Mouse (Mus musculus) liver, postnatal 0 days (tissue): Measurements from ENCODE around the gene Cenpf. TPM values are rescaled to one million over a fixed set of nuclear protein-coding genes. Genes with fewer than 3 reads are reported as not detected.
A peak's percentile ranks its signal among the peaks of the same experiment; 100 is the strongest.
"Not testable (repeated sequence)": the region's sequence is repeated elsewhere in the genome, so short reads cannot be mapped to it uniquely, and the experiment has no call there.

Experiments
- ATAC-seq: fragments of 200-750 bp; cut with Nextera tagmentation; 2 replicates; pipeline ENCODE4 v1.8.0; 2017; ENCODE audit warnings: mild to moderate bottlenecking, moderate library complexity
- DNase-seq: peaks from one replicate; pipeline ENCODE4 v3.0.0-alpha.2; 2016
- H3K27ac ChIP-seq: fragments of 300-500 bp; sonication (generic); 2 replicates; pipeline ENCODE4 v1.5.1; 2014; ENCODE audit warnings: antibody characterized with exemption, moderate library complexity, mild to moderate bottlenecking, low read depth
- H3K27me3 ChIP-seq: fragments of 300-500 bp; sonication (generic); 2 replicates; pipeline ENCODE4 v1.6.1; 2014; ENCODE audit warnings: low read length, control low read depth, mixed read lengths; ENCODE audit not compliant: insufficient read depth
- H3K36me3 ChIP-seq: fragments of 300-500 bp; sonication (generic); replicated peaks from 2 replicates; pipeline ENCODE4 v1.6.1; 2014; ENCODE audit warnings: mild to moderate bottlenecking, control low read depth, low read length, moderate library complexity, mixed read lengths; ENCODE audit not compliant: insufficient read depth
- H3K4me1 ChIP-seq: fragments of 300-500 bp; sonication (generic); 2 replicates; pipeline ENCODE4 v1.6.1; 2014; ENCODE audit warnings: antibody characterized with exemption, mild to moderate bottlenecking, control low read depth; ENCODE audit not compliant: insufficient read depth
- H3K4me2 ChIP-seq: fragments of 300-500 bp; sonication (generic); 2 replicates; pipeline ENCODE4 v1.6.1; 2014; ENCODE audit warnings: low read depth, mild to moderate bottlenecking, low read length, moderate library complexity, mixed read lengths
- H3K4me3 ChIP-seq: fragments of 300-500 bp; sonication (generic); 2 replicates; pipeline ENCODE4 v1.5.1; 2014; ENCODE audit warnings: low read depth, low read length
- H3K9ac ChIP-seq: fragments of 300-500 bp; sonication (generic); replicated peaks from 2 replicates; pipeline ENCODE4 v1.6.1; 2014; ENCODE audit warnings: mild to moderate bottlenecking, moderate library complexity
- H3K9me3 ChIP-seq: fragments of 300-500 bp; sonication (generic); 2 replicates; pipeline ENCODE4 v1.6.1; 2016; ENCODE audit warnings: mild to moderate bottlenecking, control low read depth, low read length, mixed read lengths
- CTCF ChIP-seq: sonication (generic); IDR thresholded peaks from 2 replicates; pipeline ENCODE4 v1.5.1; 2016; ENCODE audit warnings: antibody characterized with exemption, low read depth
- EP300 ChIP-seq: IDR thresholded peaks from 2 replicates; pipeline ENCODE4 v1.6.1; 2016; ENCODE audit warnings: antibody characterized with exemption, low read depth, mild to moderate bottlenecking
- WGBS: fragments of 180-500 bp; shearing (Covaris S2); extraction: QIAGEN DNeasy Blood & Tissue Kit; methylation state at CpG from one replicate; pipeline ENCODE4 v1.1.7; 2014; ENCODE audit not compliant: insufficient replicate concordance; 5-methylcytosine and 5-hydroxymethylcytosine counted together
- polyA plus RNA-seq: library from polyadenylated mRNA; unstranded; fragments of >200 nt; fragmentation: Nextera tagmentation; extraction: Ambion mirVana; gene quantifications from 2 replicates; pipeline ENCODE4 v1.2.1, GENCODE M21; 2015

The Cenpf gene
- polyA plus RNA-seq, 1 experiment from 2014 or later: 35.0 TPM

DNA sequence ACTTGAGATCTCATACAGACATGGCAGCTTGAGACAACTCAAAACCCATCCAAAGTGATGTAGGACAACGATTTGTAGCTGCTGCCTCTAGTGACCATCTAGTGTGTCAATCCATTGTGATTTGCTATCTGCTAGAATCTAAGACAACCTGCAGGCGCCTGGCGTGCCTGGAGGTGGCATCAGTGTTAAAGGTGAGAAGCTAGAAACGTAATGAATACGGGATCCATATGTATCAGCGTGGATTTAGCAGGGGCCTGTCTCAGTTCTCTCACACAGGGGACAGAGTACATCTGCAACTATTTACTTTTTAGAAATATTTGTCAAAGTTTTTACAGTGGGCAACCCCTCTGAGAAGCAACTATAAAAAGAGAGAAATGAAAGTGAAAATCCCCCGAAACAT lies 15.3 kb upstream of the Cenpf start:
- 52% methylated on average over 7 of the region's 7 CpGs for WGBS
- Histone ChIP-seq H3K36me3 (no peaks in the 10 kb centered on the region), H3K9ac (no peak overlapping the region), H3K4me1 (0 out of 2 replicates have a peak, but pooled peaks cover 4% of the 10 kb centered on the region), H3K4me3 (no peak overlapping the region), H3K9me3 (no peaks in the 10 kb centered on the region), H3K4me2 (no peak overlapping the region), H3K27me3 (no peaks in the 10 kb centered on the region), H3K27ac (no peak overlapping the region)
- DNase-seq: no peak
- ATAC-seq: no peak
- TF ChIP-seq CTCF (peak; percentile 45), EP300 (no peak)

DNA sequence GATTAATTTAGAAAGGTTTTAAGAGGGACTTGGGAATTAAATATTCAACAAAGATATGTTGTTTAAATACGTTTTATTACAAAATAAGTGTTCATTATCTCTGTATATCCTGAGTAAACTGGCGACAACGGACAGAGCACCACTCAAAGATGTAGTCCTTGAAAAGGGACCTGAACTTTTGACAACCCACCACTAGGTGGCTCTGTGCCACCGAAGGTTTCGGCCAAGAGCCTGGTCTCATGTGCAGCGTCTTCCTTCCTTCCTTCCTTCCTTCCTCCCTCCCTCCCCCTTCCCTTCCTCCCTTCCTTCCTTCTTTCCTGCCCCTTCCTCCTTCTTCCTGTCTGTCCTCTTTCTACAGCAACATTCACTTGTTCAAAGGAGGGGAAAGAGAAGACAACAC lies 13.1 kb upstream of the Cenpf start:
- no peak overlapping the region for H3K9ac ChIP-seq
- DNase-seq (peak; percentile 75), ATAC-seq (0 out of 2 replicates have a peak, but pooled peaks have one; percentile 44)
- no peak overlapping the region for H3K27ac ChIP-seq
- H3K4me3 ChIP-seq: no peak overlapping the region
- TF ChIP-seq EP300 (no peak), CTCF (peak; percentile 88)
- H3K9me3 ChIP-seq: no peaks in the 10 kb centered on the region
- H3K4me1 ChIP-seq: 0 out of 2 replicates have a peak, but pooled peaks cover 3% of the 10 kb centered on the region
- WGBS: under 1% methylated on average over 6 of the region's 6 CpGs
- no peaks in the 10 kb centered on the region for H3K36me3 ChIP-seq
- no peak overlapping the region for H3K4me2 ChIP-seq
- no peaks in the 10 kb centered on the region for H3K27me3 ChIP-seq

DNA sequence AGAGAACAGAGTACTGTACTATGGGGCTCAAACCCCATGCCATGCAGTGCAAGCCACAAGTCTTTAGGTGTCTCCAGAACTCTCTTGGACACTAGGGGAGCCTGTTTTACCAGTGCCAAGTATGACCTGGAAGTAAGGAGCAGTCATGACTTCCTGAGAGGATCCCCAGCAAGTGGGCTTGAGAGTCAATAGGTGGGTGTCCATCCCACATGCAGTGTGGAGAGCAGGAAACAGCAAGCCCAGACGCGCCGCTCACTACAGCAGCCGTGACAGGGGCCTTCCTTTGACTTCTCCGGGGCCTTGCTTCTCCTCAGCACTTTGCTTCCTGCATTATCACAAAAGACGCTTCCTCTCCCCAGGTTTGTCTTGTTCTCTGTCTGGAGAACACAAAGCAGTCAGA lies 12.3 kb upstream of the Cenpf start:
- DNase-seq (no peak), ATAC-seq (no peak)
- no peaks in the 10 kb centered on the region for H3K27me3 ChIP-seq
- no peaks in the 10 kb centered on the region for H3K36me3 ChIP-seq
- no peaks in the 10 kb centered on the region for H3K4me1 ChIP-seq
- H3K4me2 ChIP-seq: no peak overlapping the region
- no peak overlapping the region for H3K4me3 ChIP-seq
- no peaks in the 10 kb centered on the region for H3K9me3 ChIP-seq
- whole genome bisulfite sequencing: 64% methylated on average over 6 of the region's 6 CpGs
- no peak overlapping the region for H3K9ac ChIP-seq
- no peak overlapping the region for H3K27ac ChIP-seq
- TF ChIP-seq EP300 (no peak), CTCF (no peak)

DNA sequence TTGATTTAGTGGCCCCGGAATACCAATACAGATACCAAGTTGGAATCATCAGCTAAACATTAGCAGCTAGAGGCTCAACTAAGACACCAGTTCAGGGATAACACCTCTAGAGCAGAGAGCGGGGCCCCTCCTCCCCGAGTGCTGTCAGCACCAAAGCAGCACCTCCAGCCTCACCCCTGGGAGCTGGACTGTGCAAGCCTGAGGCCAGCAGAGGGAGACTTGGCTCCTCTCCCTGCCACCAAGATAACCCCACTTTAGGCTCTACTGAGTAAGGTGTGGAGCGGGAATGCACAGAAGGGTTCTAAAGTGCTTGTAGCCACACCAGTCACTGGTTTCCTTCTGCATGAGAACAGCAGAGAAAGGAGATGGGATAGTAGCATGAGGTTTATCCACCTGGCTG lies 10.5 kb upstream of the Cenpf start:
- Histone ChIP-seq H3K27me3 (no peaks in the 10 kb centered on the region), H3K36me3 (no peaks in the 10 kb centered on the region), H3K9me3 (no peaks in the 10 kb centered on the region), H3K4me1 (no peaks in the 10 kb centered on the region), H3K4me2 (no peak overlapping the region), H3K27ac (no peak overlapping the region), H3K9ac (no peak overlapping the region), H3K4me3 (no peak overlapping the region)
- DNase-seq (no peak), ATAC-seq (no peak)
- 69% methylated on average over 4 of the region's 4 CpGs for WGBS
- peak; percentile 43 for TF ChIP-seq CTCF
- no peak for TF ChIP-seq EP300

- no peak overlapping the region for H3K9ac ChIP-seq
- no peaks in the 10 kb centered on the region for H3K9me3 ChIP-seq
- no peak overlapping the region for H3K4me3 ChIP-seq
- H3K4me1 ChIP-seq: no peaks in the 10 kb centered on the region
- H3K4me2 ChIP-seq: no peak overlapping the region
- no peaks in the 10 kb centered on the region for H3K36me3 ChIP-seq
- peak; percentile 81 for ATAC-seq
- DNase-seq: no peak
- H3K27ac ChIP-seq: no peak overlapping the region
- TF ChIP-seq EP300: peak; percentile 74; the same call in 1 of the 2 replicates
- TF ChIP-seq CTCF: no peak
- H3K27me3 ChIP-seq: no peaks in the 10 kb centered on the region
Observed at GRCm38 (mm10) chr1:189695321-189695720, 7.4 kb upstream of the Cenpf start.

DNA sequence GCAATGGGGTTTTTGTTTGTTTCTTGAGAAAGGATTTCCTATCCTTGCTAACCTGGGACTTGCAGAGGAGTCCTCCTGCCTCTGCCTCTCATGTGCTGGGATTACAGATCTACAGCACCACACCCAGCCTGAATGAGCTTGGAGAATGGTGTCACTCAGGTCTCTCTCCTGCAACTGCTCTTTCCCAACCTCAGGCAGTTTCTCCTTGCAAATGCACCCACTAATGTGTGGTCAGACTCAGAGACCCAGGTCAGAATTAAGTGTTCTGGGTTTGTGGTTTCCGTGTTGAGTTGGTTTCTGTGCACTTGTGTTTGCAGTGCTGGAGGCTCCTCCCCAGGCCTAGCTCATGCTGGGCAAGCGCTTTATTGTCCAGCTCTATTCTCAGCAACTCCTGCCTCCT lies 6.5 kb upstream of the Cenpf start:
- Histone ChIP-seq H3K4me3 (no peak overlapping the region), H3K9ac (no peak overlapping the region), H3K36me3 (no peaks in the 10 kb centered on the region), H3K9me3 (no peaks in the 10 kb centered on the region), H3K27ac (no peak overlapping the region), H3K27me3 (no peaks in the 10 kb centered on the region), H3K4me1 (no peaks in the 10 kb centered on the region), H3K4me2 (no peak overlapping the region)
- TF ChIP-seq CTCF (no peak), EP300 (no peak)
- DNase-seq (no peak), ATAC-seq (no peak)
- WGBS: 59% methylated on average over 2 of the region's 2 CpGs

- not testable (repeated sequence) for H3K27me3 ChIP-seq, H3K4me1 ChIP-seq, H3K27ac ChIP-seq, H3K4me3 ChIP-seq, H3K4me2 ChIP-seq, ATAC-seq, H3K9me3 ChIP-seq, DNase-seq, H3K9ac ChIP-seq, H3K36me3 ChIP-seq
- 47% methylated on average over 3 of the region's 3 CpGs for WGBS
Observed at GRCm38 (mm10) chr1:189692442-189692841, 4.6 kb upstream of the Cenpf start.
